Mouse (Mus musculus) lung, adult 2 months (tissue): ENCODE measurements at regions not wholly inside any gene's neighbourhood (a gene's known extent, or its start where the extent isn't known, plus 50 kb on each side); places are given as distances from the start of the nearest gene placed in this dataset.

ENCODE experiments used
- CTCF ChIP-seq: fragments of 200-500 bp; IDR thresholded peaks from 2 replicates; pipeline ENCODE4 v1.5.1; 2011; ENCODE audit warnings: mild to moderate bottlenecking, low read length, control low read depth; ENCODE audit not compliant: insufficient read depth
- POLR2A ChIP-seq: fragments of 200-500 bp; IDR thresholded peaks from 2 replicates; pipeline ENCODE4 v1.6.1; 2011; ENCODE audit warnings: low read depth, mild to moderate bottlenecking, control low read depth, low read length, borderline replicate concordance; ENCODE audit errors: extremely low read depth

DNA sequence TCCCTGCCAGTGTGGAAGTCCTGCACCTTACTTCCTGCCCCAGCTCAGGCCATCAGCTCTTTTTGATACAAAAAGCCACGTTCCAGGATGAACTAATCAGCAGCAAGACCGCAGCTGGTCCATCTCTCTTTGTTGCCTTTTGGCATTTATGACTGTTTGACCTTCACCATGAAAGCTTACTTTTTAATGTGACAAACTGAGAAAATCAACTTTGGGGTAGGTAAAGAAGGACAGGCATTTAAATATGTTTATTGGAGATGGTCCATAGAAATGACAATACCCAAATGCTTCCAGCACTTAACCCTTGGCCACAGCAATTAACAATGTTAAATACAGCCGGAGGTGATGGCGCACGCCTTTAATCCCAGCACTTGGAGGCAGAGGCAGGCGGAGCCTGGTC is 3299.2 kb upstream of the Gm7489 start:
- TF ChIP-seq POLR2A (no peak), CTCF (no peak)
